Mouse (Mus musculus) retina, adult 2 months (tissue): ENCODE data around the gene Fndc7.
"Not testable (repeated sequence)": the region's sequence is repeated elsewhere in the genome, so short reads cannot be mapped to it uniquely, and the experiment has no call there.

ENCODE experiments used
- DNase-seq: peaks from one replicate; pipeline ENCODE4 v3.0.0-alpha.2; 2012; ENCODE audit warnings: low read depth, low spot score

Gene Fndc7

GRCm38 (mm10) chr3:108887618-108887975 lies 2.2 kb downstream of the Fndc7 start:
- no peak for DNase-seq

GRCm38 (mm10) chr3:108886934-108887617 lies 2.7 kb downstream of the Fndc7 start:
- DNase-seq, result peak; percentile 36

- DNase-seq, result no peak
These were observed 3.9 kb downstream of the Fndc7 start for GRCm38 (mm10) chr3:108885686-108886530.

DNA sequence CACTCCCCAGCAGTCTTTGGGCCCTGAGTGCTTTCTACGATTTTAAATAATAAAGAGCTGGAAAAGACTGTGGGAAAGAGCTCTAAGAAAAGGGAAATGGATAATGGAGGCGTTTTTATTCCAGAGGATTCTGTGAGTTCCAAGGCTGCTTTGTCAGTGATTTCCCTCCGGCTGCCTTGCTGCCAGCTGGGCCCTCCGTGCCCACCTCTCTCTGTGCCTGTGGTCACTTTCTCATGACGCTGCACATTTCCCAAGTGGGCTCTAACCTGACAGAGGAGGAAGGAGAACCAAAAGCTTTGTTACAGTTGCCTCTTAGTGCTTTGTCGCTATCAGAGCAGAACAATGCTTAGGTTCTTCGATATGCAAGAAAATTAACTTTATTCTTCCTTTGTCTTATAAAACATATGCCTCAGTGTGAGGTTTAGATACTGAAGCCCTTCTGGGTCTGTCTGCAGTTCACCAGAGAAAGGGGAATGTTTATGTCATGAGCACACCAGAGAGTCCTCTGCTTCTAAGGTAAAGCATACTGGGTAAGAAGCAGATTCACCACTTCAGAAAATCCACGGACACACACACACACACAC lies 5.0 kb downstream of the Fndc7 start:
- no peak for DNase-seq

GRCm38 (mm10) chr3:108883067-108883466 lies 6.7 kb downstream of the Fndc7 start:
- no peak for DNase-seq

GRCm38 (mm10) chr3:108881873-108882272 lies 7.9 kb downstream of the Fndc7 start:
- not testable (repeated sequence) for DNase-seq

GRCm38 (mm10) chr3:108880544-108881507 lies 9.0 kb downstream of the Fndc7 start:
- no peak for DNase-seq

GRCm38 (mm10) chr3:108879836-108880435 lies 9.9 kb downstream of the Fndc7 start:
- no peak for DNase-seq

- no peak for DNase-seq
These were observed 10.7 kb downstream of the Fndc7 start for GRCm38 (mm10) chr3:108879129-108879528.

DNA sequence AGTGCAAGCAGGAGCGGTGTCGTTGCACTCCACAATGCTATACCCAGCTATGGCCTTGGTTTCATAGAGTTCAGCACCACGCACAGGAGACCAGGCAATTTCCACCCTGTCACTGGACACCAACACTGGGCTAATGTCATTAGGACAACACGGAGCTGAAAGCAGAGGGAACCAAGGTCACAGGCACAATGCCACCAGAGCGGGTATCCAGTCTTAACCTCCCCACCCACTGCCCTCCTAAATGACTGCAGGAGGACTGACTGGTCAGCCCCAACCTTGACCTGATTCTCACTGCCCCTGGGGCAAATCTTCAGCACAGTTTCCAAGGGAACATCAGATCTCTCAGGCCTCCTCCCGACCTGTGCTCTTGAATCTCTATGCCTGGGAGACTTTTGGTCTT lies 19.2 kb downstream of the Fndc7 start:
- DNase-seq, result no peak

DNA sequence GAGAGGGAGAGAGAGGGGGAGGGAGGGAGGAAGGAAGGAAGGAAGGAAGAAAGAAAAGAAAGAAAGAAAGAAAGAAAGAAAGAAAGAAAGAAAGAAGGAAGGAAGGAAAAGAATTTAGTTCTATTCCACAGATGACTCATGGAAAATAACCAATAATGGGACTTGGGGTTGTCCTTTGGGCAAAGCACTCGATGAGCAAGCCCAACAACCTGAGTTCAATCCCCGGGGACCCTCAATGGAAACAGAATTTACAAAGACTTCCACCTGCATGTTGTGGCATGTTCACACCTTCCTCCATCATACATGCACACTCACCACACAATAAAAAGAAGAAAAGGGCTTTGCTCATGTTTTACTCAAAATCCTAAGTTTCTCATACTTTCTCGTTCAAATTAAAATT lies 22.4 kb downstream of the Fndc7 start:
- no peak for DNase-seq

DNA sequence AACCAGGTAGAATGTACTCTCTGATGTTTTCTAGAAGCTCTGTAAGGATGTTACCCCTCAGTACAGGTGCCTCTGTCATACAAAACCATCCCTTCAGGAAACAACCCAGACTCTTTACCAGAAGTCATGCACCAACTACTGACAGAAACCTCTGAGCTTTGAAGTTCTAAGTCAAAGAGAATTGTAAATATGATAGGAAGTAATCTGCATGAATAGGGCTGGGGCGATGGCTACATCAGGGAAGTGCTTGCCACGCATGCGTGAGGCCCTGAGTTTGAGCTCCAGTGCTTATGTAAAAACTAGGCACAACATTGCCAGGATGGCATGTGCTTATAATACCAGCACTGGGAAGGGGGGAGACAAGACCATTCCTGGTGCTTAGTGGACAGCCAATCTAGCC lies 24.1 kb downstream of the Fndc7 start:
- no peak for DNase-seq

- no peak for DNase-seq
These were observed 24.7 kb downstream of the Fndc7 start for GRCm38 (mm10) chr3:108865129-108865528.

- no peak for DNase-seq
These were observed 26.7 kb downstream of the Fndc7 start for GRCm38 (mm10) chr3:108863091-108863490.

DNA sequence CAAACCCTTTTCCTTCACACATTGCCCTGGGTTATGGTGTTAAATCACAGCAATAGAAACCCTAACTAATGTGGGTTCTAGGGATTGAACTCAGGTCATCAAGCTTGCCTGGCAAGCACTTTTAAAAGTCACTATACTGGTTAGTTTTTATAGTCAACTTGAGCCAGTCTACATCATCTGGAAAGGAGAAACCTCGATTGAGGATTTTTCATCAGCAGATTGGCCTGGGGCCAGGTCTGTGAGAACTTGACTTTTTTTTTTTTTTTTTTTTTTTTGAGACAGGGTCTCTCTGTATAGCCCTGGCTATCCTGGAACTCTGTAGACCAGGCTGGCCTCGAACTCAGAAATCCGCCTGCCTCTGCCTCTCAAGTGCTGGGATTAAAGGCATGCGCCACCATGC lies 27.5 kb downstream of the Fndc7 start:
- not testable (repeated sequence) for DNase-seq

DNA sequence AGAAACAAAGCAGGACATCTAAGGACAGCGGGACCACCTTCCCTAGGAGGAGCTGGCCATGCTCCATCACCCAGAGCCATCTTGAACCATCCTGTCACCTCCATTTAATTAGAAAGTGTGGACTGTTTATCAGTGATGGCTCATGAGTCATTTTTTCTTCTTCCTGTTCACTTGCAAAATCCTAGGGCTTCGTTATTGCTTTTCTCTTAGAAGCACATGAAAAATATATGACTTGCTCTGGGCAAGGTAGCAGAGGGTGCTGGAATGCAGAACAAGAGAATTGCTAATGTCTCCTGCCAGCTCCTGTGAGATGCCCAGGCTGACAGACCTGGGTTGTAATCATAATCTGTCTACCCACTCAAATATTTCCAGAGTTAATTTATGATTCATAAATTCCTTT lies 29.0 kb downstream of the Fndc7 start:
- DNase-seq, result no peak

- DNase-seq, result no peak
These were observed 31.5 kb downstream of the Fndc7 start for GRCm38 (mm10) chr3:108858231-108858770.

DNA sequence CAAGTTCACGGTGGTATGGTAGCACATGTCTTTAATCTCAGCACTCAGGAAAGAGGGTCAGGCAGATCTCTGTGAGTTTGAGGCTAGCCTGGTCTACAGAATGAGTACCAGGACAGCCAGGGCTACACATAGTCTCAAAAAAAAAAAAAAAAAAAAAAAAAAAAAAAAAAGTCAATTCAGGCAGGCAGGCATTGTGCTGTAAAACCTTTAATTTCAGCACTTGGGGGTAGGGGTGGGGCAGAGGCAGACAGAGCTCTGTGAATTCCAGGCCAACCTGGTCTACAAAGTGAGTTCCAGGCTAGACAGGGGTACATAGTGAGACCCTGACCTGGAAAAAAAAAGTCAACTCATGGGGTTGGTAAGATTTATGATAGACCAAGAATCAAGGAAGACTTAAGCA lies 32.1 kb downstream of the Fndc7 start:
- DNase-seq, result no peak

- DNase-seq, result no peak
These were observed 32.7 kb downstream of the Fndc7 start for GRCm38 (mm10) chr3:108857124-108857470.

- DNase-seq, result no peak
These were observed 33.3 kb downstream of the Fndc7 start for GRCm38 (mm10) chr3:108856386-108857123.
